Comparison of ENCODE assay signal across 9 mouse cellular contexts in the genomic region with DNA sequence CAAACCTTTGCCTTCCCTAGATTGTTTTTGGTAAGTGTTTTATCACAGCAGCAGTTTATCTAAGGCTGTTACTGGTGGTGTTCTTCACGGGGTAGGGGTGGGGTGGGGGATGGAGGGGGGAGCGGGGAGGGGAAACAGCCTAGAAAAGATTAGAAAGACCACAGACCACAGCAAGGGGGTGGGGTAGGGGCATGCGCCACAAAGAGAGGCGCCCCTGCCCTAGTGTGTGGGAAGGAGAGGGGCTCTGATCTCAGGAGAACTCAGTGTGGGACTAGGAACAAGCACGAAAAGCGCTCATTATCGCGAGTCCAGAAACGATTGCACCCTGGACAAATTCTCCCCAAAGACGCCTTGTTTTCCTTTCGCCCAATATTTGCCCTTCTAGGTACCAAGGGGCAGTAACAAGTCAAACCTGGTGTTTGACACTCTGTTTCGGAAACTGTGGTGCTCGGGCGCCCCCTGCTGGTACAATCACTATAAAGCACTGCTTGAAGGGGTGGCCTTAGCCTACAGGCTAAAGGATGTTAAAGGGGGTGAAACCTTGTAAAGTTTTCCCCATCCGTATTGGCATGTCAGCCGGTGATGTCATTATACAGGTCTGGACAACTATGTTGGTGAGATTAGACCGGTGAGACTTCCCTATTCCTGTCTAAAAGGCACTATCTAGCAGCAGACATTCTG. TPM values are rescaled to one million over a fixed set of nuclear protein-coding genes. Genes with fewer than 3 reads are reported as not detected.
DNase-seq lines count a peak whose midpoint lies in the region; ATAC-seq and TF ChIP-seq lines count a peak whose summit lies in the region.
"Had no signal": no experiment of that assay in that cellular context is flagged by ENCODE, and none has a peak within 500 bp of the region (broad histone marks: within the 10 kb centered on the region; RNA-seq: fewer than 3 reads in every experiment).

No protein-coding gene starts in this region.

- peak; percentile 77 to 90 for TF ChIP-seq CTCF in CH12.LX (conservative IDR thresholded peaks at IDR 0.05 in 1 of 2, IDR thresholded peaks at IDR 0.05 in 1 of 2; ENCODE audit: low read depth in 2 of 2, low read length in 2 of 2)

- dilution Hi-C loops in CH12.LX (cut with MboI; ENCODE audit: extremely low pct_ligation_motif_present, extremely low pct_unique_long_range_greater_than_20kb, low sequenced_read_pairs): no loop called here

- WGBS in forebrain, embryonic 12.5 days: 20% methylated on average over 16 of the region's 17 CpGs
- 13% methylated on average over 17 of the region's 17 CpGs for WGBS in intestine, embryonic 15.5 days
- WGBS in liver, embryonic 12.5 days (ENCODE audit: insufficient replicate concordance): 5% methylated on average over 17 of the region's 17 CpGs

- in situ Hi-C loops in CH12.LX (cut with MboI; ENCODE audit: low pct_ligation_motif_present, low pct_unique_long_range_greater_than_20kb, low sequenced_read_pairs): loop anchor here (25.0 kb wide), 1 partner anchor 636 kb away; no protein-coding TSS in a partner anchor

- no peak overlapping the region for H3K27ac ChIP-seq in CH12.LX (ENCODE audit: insufficient read depth, low read depth)
- no peak overlapping the region for H3K27ac ChIP-seq in forebrain, embryonic 12.5 days
- H3K27ac ChIP-seq in intestine, embryonic 15.5 days: no peak overlapping the region
- no peak overlapping the region for H3K27ac ChIP-seq in liver, embryonic 12.5 days

- peak; percentile 15 for DNase-seq in 3134 (ENCODE audit: extremely low read depth, insufficient read length, low spot score)
- DNase-seq in CH12.LX (ENCODE audit: extremely low read depth): peak; percentile 78
- DNase-seq in c-Kit-positive CD71-negative TER-119-negative erythroid progenitor cells, embryonic 14.5 days (ENCODE audit: low read depth): peak; percentile 78
- peak; percentile 89 for DNase-seq in thymus, postnatal 14 days

- peaks cover 19% of the 10 kb centered on the region for H3K27me3 ChIP-seq in CH12.LX (replicated peaks)
- H3K27me3 ChIP-seq in forebrain, embryonic 12.5 days: peaks cover 58% of the 10 kb centered on the region
- peaks cover 20% of the 10 kb centered on the region for H3K27me3 ChIP-seq in intestine, embryonic 15.5 days (replicated peaks)
- peaks cover 58% of the 10 kb centered on the region for H3K27me3 ChIP-seq in liver, embryonic 12.5 days (replicated peaks)

- H3K9me3 ChIP-seq in CH12.LX (replicated peaks; ENCODE audit: low read length): no peaks in the 10 kb centered on the region
- H3K9me3 ChIP-seq in forebrain, embryonic 12.5 days: no peaks in the 10 kb centered on the region
- no peaks in the 10 kb centered on the region for H3K9me3 ChIP-seq in intestine, embryonic 15.5 days
- no peaks in the 10 kb centered on the region for H3K9me3 ChIP-seq in liver, embryonic 12.5 days (replicated peaks)

- 0 out of 2 replicates have a peak, but pooled peaks have one; percentile 14 for ATAC-seq in forebrain, embryonic 12.5 days (ENCODE audit: low FRiP score)
- peak; percentile 61 for ATAC-seq in intestine, embryonic 15.5 days
- peak; percentile 50; the same call in 1 of the 2 replicates for ATAC-seq in liver, embryonic 12.5 days
- peak; percentile 64 for ATAC-seq in neutrophil, adult 5-6 weeks (ENCODE audit: extremely low read depth, insufficient number of reproducible peaks, low FRiP score, poor library complexity, severe bottlenecking)

- no peaks in the 10 kb centered on the region for H3K36me3 ChIP-seq in CH12.LX (replicated peaks in 1 of 2; ENCODE audit: control insufficient read depth in 1 of 2, insufficient read depth in 1 of 2, low read length in 1 of 2)
- H3K36me3 ChIP-seq in forebrain, embryonic 12.5 days (replicated peaks): no peaks in the 10 kb centered on the region
- no peaks in the 10 kb centered on the region for H3K36me3 ChIP-seq in intestine, embryonic 15.5 days
- H3K36me3 ChIP-seq in liver, embryonic 12.5 days: no peaks in the 10 kb centered on the region

- TF ChIP-seq POLR2A in CH12.LX (IDR thresholded peaks at IDR 0.05; ENCODE audit: low read depth, low read length): no peak

- peak overlapping the region; percentile 46; the same call in 1 of the 2 replicates for H3K4me2 ChIP-seq in CH12.LX (ENCODE audit: insufficient read depth, low read depth, poor library complexity, severe bottlenecking)
- H3K4me2 ChIP-seq in forebrain, embryonic 12.5 days: no peak overlapping the region
- H3K4me2 ChIP-seq in intestine, embryonic 15.5 days (replicated peaks): peak overlapping the region; percentile 26; the same call in 1 of the 2 replicates
- peak overlapping the region; percentile 35; the same call in 1 of the 2 replicates for H3K4me2 ChIP-seq in liver, embryonic 12.5 days

- H3K79me2 ChIP-seq in CH12.LX (replicated peaks; ENCODE audit: control insufficient read depth, extremely low read depth, insufficient read depth, poor library complexity, severe bottlenecking): no peaks in the 10 kb centered on the region

- peak; percentile 64 for TF ChIP-seq RAD21 in CH12.LX (IDR thresholded peaks at IDR 0.05; ENCODE audit: low read depth, low read length)

- H3K9ac ChIP-seq in CH12.LX (ENCODE audit: insufficient read depth, low read depth): no peak overlapping the region
- no peak overlapping the region for H3K9ac ChIP-seq in forebrain, embryonic 12.5 days
- no peak overlapping the region for H3K9ac ChIP-seq in intestine, embryonic 15.5 days
- H3K9ac ChIP-seq in liver, embryonic 12.5 days: no peak overlapping the region

- TF ChIP-seq EP300 in CH12.LX (IDR thresholded peaks at IDR 0.05; ENCODE audit: low read length): no peak

- H3K4me3 ChIP-seq in CH12.LX (replicated peaks in 1 of 3; ENCODE audit: low read depth in 2 of 3, low read length in 2 of 3, poor library complexity in 1 of 3): no peak overlapping the region
- H3K4me3 ChIP-seq in forebrain, embryonic 12.5 days (replicated peaks): no peak overlapping the region
- H3K4me3 ChIP-seq in intestine, embryonic 15.5 days (replicated peaks): no peak overlapping the region
- H3K4me3 ChIP-seq in liver, embryonic 12.5 days: no peak overlapping the region

- no peaks in the 10 kb centered on the region for H3K4me1 ChIP-seq in CH12.LX (ENCODE audit: control insufficient read depth in 1 of 2, insufficient read depth in 2 of 2)
- H3K4me1 ChIP-seq in forebrain, embryonic 12.5 days: no peaks in the 10 kb centered on the region
- 0 out of 2 replicates have a peak, but pooled peaks cover 3% of the 10 kb centered on the region for H3K4me1 ChIP-seq in intestine, embryonic 15.5 days (replicated peaks)
- peaks cover 5% of the 10 kb centered on the region; the same call in 1 of the 2 replicates for H3K4me1 ChIP-seq in liver, embryonic 12.5 days

TF ChIP-seq in CH12.LX, 34 proteins besides CTCF, POLR2A, EP300 and RAD21:
- 0 out of 2 replicates have a peak, but pooled peaks have one; percentile 22 for TF ChIP-seq MYC (IDR thresholded peaks at IDR 0.05; ENCODE audit: low read depth, low read length)
- TF ChIP-seq NELFE (IDR thresholded peaks at IDR 0.05; ENCODE audit: low read depth, low read length): peak; percentile 37; the same call in 1 of the 2 replicates
- no peak for TF ChIP-seq JUND (conservative IDR thresholded peaks at IDR 0.05; ENCODE audit: low read depth, low read length)
- peak; percentile 28; the same call in 1 of the 2 replicates for TF ChIP-seq IRF4 (IDR thresholded peaks at IDR 0.05; ENCODE audit: low read depth, low read length)
- no peak for TF ChIP-seq MAFK (IDR thresholded peaks at IDR 0.05; ENCODE audit: insufficient replicate concordance, low read length)
- peak; percentile 26; the same call in 1 of the 2 replicates for TF ChIP-seq MAX (IDR thresholded peaks at IDR 0.05; ENCODE audit: low read length)
- 0 out of 2 replicates have a peak, but pooled peaks have one; percentile 12 for TF ChIP-seq ELF1 (IDR thresholded peaks at IDR 0.05; ENCODE audit: low read depth, low read length)
- TF ChIP-seq SMC3 (IDR thresholded peaks at IDR 0.05; ENCODE audit: low read depth, low read length): peak; percentile 61

RNA-seq across cellular contexts. Expression of a gene that starts 1.1 kb away (rescaled TPM):
- total RNA-seq in CH12.LX (2012; rRNA removed) (not detected in 2 replicates), CH12.LX (2014; rRNA removed) (not detected in 2 replicates)
- not detected in 2 replicates for polyA plus RNA-seq in CH12.LX (2012; ENCODE audit: insufficient read length, low read depth)
- polyA plus RNA-seq in forebrain, embryonic 12.5 days (2016; fragmentation: Nextera tagmentation; extraction: Ambion mirVana): not detected in 2 replicates
- 1.6 and 1.7 TPM in 2 replicates for polyA plus RNA-seq in intestine, embryonic 15.5 days (2015; fragmentation: Nextera tagmentation; extraction: Ambion mirVana)
- 0.21 TPM in 1 of 2 replicates, not detected in the other for polyA plus RNA-seq in liver, embryonic 12.5 days (2016; fragmentation: Nextera tagmentation; extraction: Ambion mirVana)
- not detected in 2 replicates for total RNA-seq in neutrophil, adult 5-6 weeks (2017)
- polyA plus RNA-seq: gonadal fat pad, adult 2 months had no signal

RNA-seq across cellular contexts. Expression of a gene that starts 16.3 kb away (rescaled TPM):
- total RNA-seq in CH12.LX (2012; rRNA removed) (not detected in 2 replicates), CH12.LX (2014; rRNA removed) (not detected in 2 replicates)
- polyA plus RNA-seq in CH12.LX (2012; ENCODE audit: insufficient read length, low read depth): not detected in 2 replicates
- polyA plus RNA-seq in forebrain, embryonic 12.5 days (2016; fragmentation: Nextera tagmentation; extraction: Ambion mirVana): not detected in 2 replicates
- 36.0 and 38.2 TPM in 2 replicates for polyA plus RNA-seq in intestine, embryonic 15.5 days (2015; fragmentation: Nextera tagmentation; extraction: Ambion mirVana)
- not detected in 2 replicates for polyA plus RNA-seq in liver, embryonic 12.5 days (2016; fragmentation: Nextera tagmentation; extraction: Ambion mirVana)
- not detected in 2 replicates for total RNA-seq in neutrophil, adult 5-6 weeks (2017)

RNA-seq across cellular contexts. Expression of a gene that starts 53.6 kb away (rescaled TPM):
- not detected in 2 replicates for total RNA-seq in CH12.LX (2012; rRNA removed)
- total RNA-seq in CH12.LX (2014; rRNA removed): not detected in 2 replicates
- not detected in 2 replicates for polyA plus RNA-seq in CH12.LX (2012; ENCODE audit: insufficient read length, low read depth)
- not detected in 2 replicates for polyA plus RNA-seq in forebrain, embryonic 12.5 days (2016; fragmentation: Nextera tagmentation; extraction: Ambion mirVana)
- 5.7 and 5.8 TPM in 2 replicates for polyA plus RNA-seq in intestine, embryonic 15.5 days (2015; fragmentation: Nextera tagmentation; extraction: Ambion mirVana)
- polyA plus RNA-seq in liver, embryonic 12.5 days (2016; fragmentation: Nextera tagmentation; extraction: Ambion mirVana): 0.06 and 0.25 TPM in 2 replicates
- not detected in 2 replicates for total RNA-seq in neutrophil, adult 5-6 weeks (2017)
- polyA plus RNA-seq: gonadal fat pad, adult 2 months had no signal

Comparison
In these comparisons a context has a peak if more than half of its experiments do, and no peak if none do; other contexts are left out.
1. DNase-seq: peak in every context shown above with its lines; median percentile 89 in thymus, postnatal 14 days; 78 in CH12.LX; 78 in c-Kit-positive CD71-negative TER-119-negative erythroid progenitor cells, embryonic 14.5 days; 15 in 3134.
2. ATAC-seq: peak in every context shown above with its lines; median percentile 64 in neutrophil, adult 5-6 weeks; 61 in intestine, embryonic 15.5 days; 50 in liver, embryonic 12.5 days; 14 in forebrain, embryonic 12.5 days.
3. RNA of a gene that starts 16.3 kb away (polyA plus RNA-seq): 36.0 to 38.2 TPM in intestine, embryonic 15.5 days; not detected in liver, embryonic 12.5 days, not detected in CH12.LX and not detected in forebrain, embryonic 12.5 days; every median in the first group is over 10 times any median in the second.